In the genomic region with DNA sequence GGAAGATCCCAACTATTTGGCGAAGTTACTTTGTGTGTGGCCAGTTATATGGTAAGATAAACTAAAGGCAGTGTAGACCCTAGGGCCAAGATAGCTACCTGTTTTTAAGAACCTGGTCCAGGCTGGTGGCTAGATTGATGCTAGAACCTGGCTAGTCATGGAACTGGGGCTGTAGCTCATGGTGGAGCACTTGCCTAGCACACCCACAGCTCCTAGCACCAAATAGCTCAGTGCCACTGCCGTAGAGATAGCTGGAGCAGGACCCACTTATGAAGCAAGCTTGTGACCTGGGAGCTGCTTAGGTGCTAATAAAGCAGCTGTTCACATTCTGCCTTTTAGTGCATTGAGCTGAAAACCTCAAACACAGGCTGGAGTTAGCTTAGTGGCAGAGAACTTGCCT, we compare ENCODE assay signal across 1 mouse cellular context.
A peak's percentile ranks its signal among the peaks of the same experiment; 100 is the strongest.
TF ChIP-seq lines count a peak whose summit lies in the region.

No protein-coding gene starts in this region.

TF ChIP-seq in CH12.LX, 34 proteins besides CTCF, POLR2A, EP300 and RAD21:
- TF ChIP-seq IRF4 (IDR thresholded peaks at IDR 0.05; ENCODE audit: low read depth, low read length), result no peak
- TF ChIP-seq JUN (IDR thresholded peaks at IDR 0.05; ENCODE audit: insufficient read depth, low read depth, low read length), result no peak
- TF ChIP-seq ZMIZ1 (IDR thresholded peaks at IDR 0.05; ENCODE audit: low read depth, low read length), result 0 out of 2 replicates have a peak, but pooled peaks have one; percentile 26
- TF ChIP-seq USF2 (conservative IDR thresholded peaks at IDR 0.05; ENCODE audit: low read depth, low read length), result no peak
- TF ChIP-seq PAX5 (IDR thresholded peaks at IDR 0.05; ENCODE audit: low read length), result no peak
